Mouse (Mus musculus) intestine, embryonic 14.5 days (tissue): ENCODE data around the gene Tmem30a. TPM values are rescaled to one million over a fixed set of nuclear protein-coding genes. Genes with fewer than 3 reads are reported as not detected.
A peak's percentile ranks its signal among the peaks of the same experiment; 100 is the strongest.

Experiments used
- ATAC-seq: fragments of 200-750 bp; cut with Nextera tagmentation; replicated peaks from 2 replicates; pipeline ENCODE4 v1.8.0; 2017; ENCODE audit warnings: low read depth, moderate number of reproducible peaks, moderate TSS enrichment, moderate library complexity; ENCODE audit not compliant: low FRiP score, low TSS enrichment
- DNase-seq: peaks from one replicate; pipeline ENCODE4 v3.0.0-alpha.2; 2018; ENCODE audit warnings: low spot score
- H3K27ac ChIP-seq: fragments of 300-500 bp; sonication (generic); 2 replicates; pipeline ENCODE4 v1.5.1; 2014; ENCODE audit warnings: low read depth, mild to moderate bottlenecking, control low read depth
- H3K27me3 ChIP-seq: fragments of 300-500 bp; sonication (generic); replicated peaks from 2 replicates; pipeline ENCODE4 v1.6.1; 2014; ENCODE audit warnings: low read length, control low read depth; ENCODE audit not compliant: control insufficient read depth, insufficient read depth
- H3K36me3 ChIP-seq: fragments of 300-500 bp; sonication (generic); 2 replicates; pipeline ENCODE4 v1.6.1; 2014; ENCODE audit warnings: low read length, control low read depth; ENCODE audit not compliant: control insufficient read depth, insufficient read depth
- H3K4me1 ChIP-seq: fragments of 300-500 bp; sonication (generic); replicated peaks from 2 replicates; pipeline ENCODE4 v1.6.1; 2014; ENCODE audit warnings: low read length, control low read depth, mixed read lengths; ENCODE audit not compliant: control insufficient read depth, insufficient read depth
- H3K4me2 ChIP-seq: fragments of 300-500 bp; sonication (generic); 2 replicates; pipeline ENCODE4 v1.6.1; 2014; ENCODE audit warnings: low read length
- H3K4me3 ChIP-seq: fragments of 300-500 bp; sonication (generic); 2 replicates; pipeline ENCODE4 v1.5.1; 2014; ENCODE audit warnings: low read depth, low read length, control low read depth, mixed read lengths
- H3K9ac ChIP-seq: fragments of 300-500 bp; sonication (generic); 2 replicates; pipeline ENCODE4 v1.6.1; 2014; ENCODE audit warnings: mild to moderate bottlenecking, low read length
- H3K9me3 ChIP-seq: fragments of 300-500 bp; sonication (generic); 2 replicates; pipeline ENCODE4 v1.6.1; 2016; ENCODE audit warnings: low read length, control low read depth; ENCODE audit not compliant: control insufficient read depth
- WGBS: fragments of 180-500 bp; shearing (Covaris S2); extraction: QIAGEN DNeasy Blood & Tissue Kit; methylation state at CpG from one replicate; pipeline ENCODE4 v1.1.7; 2014; 5-methylcytosine and 5-hydroxymethylcytosine counted together
- polyA plus RNA-seq: library from polyadenylated mRNA; unstranded; fragments of >200 nt; fragmentation: Nextera tagmentation; extraction: Ambion mirVana; gene quantifications from 2 replicates; pipeline ENCODE4 v1.2.1, GENCODE M21; 2014

The Tmem30a gene
- polyA plus RNA-seq, 1 experiment from 2014 or later, result 63.3 TPM

DNA sequence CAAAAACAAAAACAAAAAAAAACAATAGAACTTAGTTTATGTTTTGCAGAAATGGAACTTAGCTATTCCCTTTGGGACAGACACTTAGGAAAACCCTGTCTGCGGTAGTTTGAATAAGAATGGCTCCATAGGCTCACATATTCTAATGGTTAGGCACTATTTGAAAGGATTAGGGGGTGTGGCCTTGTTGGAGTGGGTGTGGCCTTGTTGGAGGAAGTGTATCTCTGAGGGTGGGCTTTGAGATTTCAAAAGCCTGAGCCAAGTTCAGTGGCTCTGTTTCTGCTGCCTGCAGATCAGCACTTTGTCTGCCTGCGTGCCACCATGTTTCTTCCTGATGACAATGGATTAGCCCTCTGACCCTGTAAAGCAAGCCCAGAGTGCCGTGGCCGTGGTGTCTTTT, 48.3 kb downstream of the Tmem30a start:
- no peak for ATAC-seq

DNA sequence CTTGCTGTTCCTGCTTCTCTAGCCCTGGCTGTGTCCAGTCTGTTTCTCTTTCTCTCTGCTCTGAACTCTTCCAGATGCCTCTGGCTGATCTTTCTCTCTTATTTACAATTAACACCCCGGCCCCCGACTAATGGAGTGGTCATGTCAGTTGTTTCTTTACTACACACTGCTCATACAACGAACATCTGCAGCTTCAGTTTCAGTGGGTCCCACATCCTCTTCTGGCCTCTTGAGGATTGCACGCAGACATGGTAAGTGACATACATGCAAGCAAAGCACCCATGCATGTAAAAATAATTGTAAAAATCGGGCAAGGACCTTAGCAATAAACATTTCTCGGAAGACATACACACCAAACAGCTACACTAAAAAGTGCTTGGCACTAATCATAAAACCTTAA, 57.7 kb downstream of the Tmem30a start:
- Histone ChIP-seq H3K27ac (no peak overlapping the region), H3K27me3 (no peaks in the 10 kb centered on the region), H3K36me3 (no peaks in the 10 kb centered on the region), H3K9ac (no peak overlapping the region), H3K9me3 (no peaks in the 10 kb centered on the region), H3K4me3 (no peak overlapping the region), H3K4me1 (no peaks in the 10 kb centered on the region), H3K4me2 (no peak overlapping the region)
- ATAC-seq (no peak), DNase-seq (no peak)
- 70% methylated on average over 6 of the region's 6 CpGs for WGBS

More for the DNA sequence above, 48.3 kb downstream of the Tmem30a start:
- H3K9ac ChIP-seq, result no peak overlapping the region
- no peak for DNase-seq
- no peak overlapping the region for H3K4me3 ChIP-seq
- WGBS, result 68% methylated on average over 4 of the region's 4 CpGs
- H3K4me1 ChIP-seq, result no peaks in the 10 kb centered on the region
- H3K27me3 ChIP-seq, result no peaks in the 10 kb centered on the region
- H3K9me3 ChIP-seq, result no peaks in the 10 kb centered on the region
- no peak overlapping the region for H3K27ac ChIP-seq
- H3K36me3 ChIP-seq, result no peaks in the 10 kb centered on the region
- no peak overlapping the region for H3K4me2 ChIP-seq

DNA sequence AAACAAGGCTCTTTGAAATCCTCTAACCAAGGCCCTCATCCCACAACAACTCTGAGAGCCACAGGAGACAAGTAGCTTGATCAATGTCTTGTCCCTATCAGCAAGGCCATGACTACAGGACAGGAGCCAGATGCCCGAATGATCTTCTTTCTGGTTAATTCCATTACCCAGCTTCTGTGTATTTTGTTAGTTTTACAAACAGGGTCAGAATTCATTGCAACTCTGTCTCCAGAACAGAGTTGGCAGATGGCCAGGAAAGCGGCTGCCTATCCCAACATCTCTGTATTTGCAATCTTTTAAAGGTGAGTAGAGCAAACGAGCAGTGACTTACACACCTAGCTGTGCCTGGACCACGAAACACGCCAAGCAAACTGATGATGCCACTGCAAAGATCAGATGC, 63.0 kb downstream of the Tmem30a start:
- 56% methylated on average over 5 of the region's 5 CpGs for WGBS
- no peaks in the 10 kb centered on the region for H3K4me1 ChIP-seq
- H3K27me3 ChIP-seq, result no peaks in the 10 kb centered on the region
- H3K36me3 ChIP-seq, result no peaks in the 10 kb centered on the region
- ATAC-seq (no peak), DNase-seq (no peak)
- H3K4me3 ChIP-seq, result no peak overlapping the region
- no peak overlapping the region for H3K27ac ChIP-seq
- no peak overlapping the region for H3K9ac ChIP-seq
- no peak overlapping the region for H3K4me2 ChIP-seq
- no peaks in the 10 kb centered on the region for H3K9me3 ChIP-seq

DNA sequence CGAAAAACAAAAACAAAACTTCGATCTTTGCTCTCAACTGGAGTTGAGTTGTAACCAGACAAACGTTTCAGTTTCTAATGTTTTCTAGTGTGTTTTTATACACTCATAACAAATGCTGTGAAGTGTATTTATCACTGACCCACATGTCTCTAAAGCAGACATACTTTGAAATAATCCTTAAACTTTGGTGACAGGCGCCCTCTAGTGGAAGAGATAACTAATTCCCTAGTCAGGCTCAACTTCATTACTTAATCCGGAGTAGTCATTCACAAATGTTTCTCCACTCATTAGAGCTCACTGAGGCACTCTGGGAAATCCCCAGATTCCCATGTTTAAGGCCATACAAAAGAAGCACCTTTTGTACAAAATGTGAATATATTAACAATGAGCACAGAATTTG, 70.2 kb downstream of the Tmem30a start:
- Histone ChIP-seq H3K4me3 (no peak overlapping the region), H3K9me3 (no peaks in the 10 kb centered on the region), H3K9ac (no peak overlapping the region), H3K4me1 (peaks cover 11% of the 10 kb centered on the region; the same call in 1 of the 2 replicates), H3K27ac (no peak overlapping the region), H3K27me3 (peaks cover 16% of the 10 kb centered on the region), H3K36me3 (no peaks in the 10 kb centered on the region), H3K4me2 (no peak overlapping the region)
- DNase-seq, result no peak
- WGBS, result 35% methylated on average over 5 of the region's 5 CpGs
- no peak for ATAC-seq

DNA sequence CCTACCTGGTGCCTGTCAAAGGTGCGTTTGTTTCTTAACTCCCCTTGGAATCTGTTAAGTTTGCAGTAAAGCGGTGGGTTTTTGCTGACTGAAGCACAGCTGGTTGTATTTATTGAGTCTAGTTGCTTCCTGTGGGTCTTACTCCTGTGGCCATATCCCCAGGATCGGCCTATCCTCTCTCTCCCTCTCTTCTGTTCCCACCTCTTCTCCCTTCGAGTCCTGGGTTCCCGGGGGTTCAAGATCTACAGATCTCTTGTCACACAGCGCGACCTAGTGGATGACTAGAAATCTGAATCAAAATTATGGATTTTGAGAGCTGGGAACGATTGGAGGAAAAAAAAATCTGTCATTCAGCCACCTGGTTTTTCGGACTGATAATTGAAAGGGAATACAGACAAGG, 72.3 kb downstream of the Tmem30a start:
- 8% methylated on average over 9 of the region's 9 CpGs for WGBS
- H3K4me3 ChIP-seq, result no peak overlapping the region
- no peaks in the 10 kb centered on the region for H3K36me3 ChIP-seq
- H3K4me2 ChIP-seq, result peak overlapping the region; percentile 14; the same call in 1 of the 2 replicates
- H3K9me3 ChIP-seq, result no peaks in the 10 kb centered on the region
- DNase-seq (peak; percentile 79), ATAC-seq (no peak)
- peaks cover 21% of the 10 kb centered on the region for H3K27me3 ChIP-seq
- H3K9ac ChIP-seq, result no peak overlapping the region
- H3K4me1 ChIP-seq, result peaks cover 17% of the 10 kb centered on the region; the same call in 1 of the 2 replicates
- no peak overlapping the region for H3K27ac ChIP-seq

DNA sequence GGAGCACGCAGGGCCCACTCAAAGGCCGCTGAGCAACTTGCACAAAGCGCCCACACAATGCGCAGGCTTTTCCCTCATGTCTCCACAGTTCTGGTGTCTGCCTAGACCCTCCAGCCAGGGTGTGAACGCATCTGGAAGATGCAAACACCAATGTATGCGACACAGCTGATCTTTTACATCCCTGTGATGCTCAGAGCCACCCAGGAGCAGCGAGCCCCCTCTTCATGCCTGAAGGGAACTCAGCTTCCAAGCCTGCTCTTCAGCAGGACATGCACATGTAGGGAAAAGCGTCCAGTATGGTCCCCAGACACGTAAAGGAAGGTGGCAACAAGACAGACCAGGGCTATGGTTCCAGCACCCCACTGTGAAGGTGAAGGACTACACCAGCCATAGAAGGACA, 73.2 kb downstream of the Tmem30a start:
- 46% methylated on average over 9 of the region's 9 CpGs for WGBS
- no peaks in the 10 kb centered on the region for H3K36me3 ChIP-seq
- no peak overlapping the region for H3K4me2 ChIP-seq
- ATAC-seq (no peak), DNase-seq (peak; percentile 66)
- no peak overlapping the region for H3K27ac ChIP-seq
- H3K9me3 ChIP-seq, result no peaks in the 10 kb centered on the region
- no peak overlapping the region for H3K4me3 ChIP-seq
- H3K27me3 ChIP-seq, result peaks cover 21% of the 10 kb centered on the region
- no peak overlapping the region for H3K9ac ChIP-seq
- peaks cover 17% of the 10 kb centered on the region; the same call in 1 of the 2 replicates for H3K4me1 ChIP-seq

DNA sequence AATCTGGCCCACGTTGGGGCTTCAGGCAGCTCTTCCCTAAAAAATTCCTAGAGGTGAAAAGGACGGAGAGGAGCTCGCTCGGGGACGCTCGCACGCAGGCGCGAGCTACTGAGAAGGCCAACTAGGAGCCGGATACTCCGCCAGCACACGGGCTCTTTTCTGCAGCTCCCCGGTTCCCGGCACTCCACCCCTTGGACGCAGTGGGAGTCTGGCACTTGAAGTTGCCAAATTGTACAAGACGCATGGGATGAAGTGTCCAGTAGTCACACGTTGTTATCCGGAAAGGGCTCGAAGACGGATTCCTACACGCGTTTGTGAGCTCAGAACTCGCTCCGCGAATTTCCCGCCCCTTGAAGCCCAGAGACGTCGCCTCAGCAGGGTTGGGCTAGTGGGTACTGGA, 73.9 kb downstream of the Tmem30a start:
- H3K4me1 ChIP-seq, result peaks cover 20% of the 10 kb centered on the region
- peak overlapping the region; percentile 68 for H3K9ac ChIP-seq
- peaks cover 21% of the 10 kb centered on the region for H3K27me3 ChIP-seq
- ATAC-seq (no peak), DNase-seq (peak; percentile 73)
- H3K27ac ChIP-seq, result peak overlapping the region; percentile 81
- H3K4me3 ChIP-seq, result peak overlapping the region; percentile 54
- H3K36me3 ChIP-seq, result no peaks in the 10 kb centered on the region
- no peaks in the 10 kb centered on the region for H3K9me3 ChIP-seq
- peak overlapping the region; percentile 80 for H3K4me2 ChIP-seq
- 4% methylated on average over 28 of the region's 28 CpGs for WGBS

Other genes starting within 250 kb of the Tmem30a start
- gene Col12a1, start 74.7 kb downstream of the Tmem30a start, polyA plus RNA-seq, result 62.8 and 64.4 TPM in 2 replicates
- 747 and 830 TPM in 2 replicates for gene Cox7a2, start 33.6 kb downstream of the Tmem30a start, polyA plus RNA-seq
- 6.9 and 7.2 TPM in 2 replicates for gene Filip1, start 219.3 kb upstream of the Tmem30a start, polyA plus RNA-seq